Mouse (Mus musculus): ENCODE results near the gene Ugt1a9. TPM values are rescaled to one million over a fixed set of nuclear protein-coding genes. Genes with fewer than 3 reads are reported as not detected.

Ugt1a9 gene
- polyA plus RNA-seq, 1 experiment from 2014 or later, result not detected

GRCm38 (mm10) chr1:88205294-88205922 is 134.8 kb downstream of the Ugt1a9 start, which contains the start of gene Dnajb3:
Gene Dnajb3 (minus strand): TSS chr1:88205782.
- H3K27me3 ChIP-seq (replicated peaks), result 0 out of 2 replicates have a peak, but pooled peaks cover 3% of the 10 kb centered on the region
- H3K9me3 ChIP-seq, result no peaks in the 10 kb centered on the region
- H3K4me1 ChIP-seq, result peaks cover 5% of the 10 kb centered on the region; the same call in 1 of the 2 replicates
- peak within 1 kb of the TSS; percentile 79 for H3K4me2 ChIP-seq (replicated peaks)
- peak; percentile 99 for ATAC-seq (ENCODE audit: low FRiP score, low read depth)
- peak within 1 kb of the TSS; percentile 47 for H3K4me3 ChIP-seq
- no peaks in the 10 kb centered on the region for H3K36me3 ChIP-seq
- no peak within 1 kb of the TSS for H3K27ac ChIP-seq
- 5% methylated on average over 62 of the region's 62 CpGs for WGBS
- H3K9ac ChIP-seq, result peak within 1 kb of the TSS; percentile 76

- ATAC-seq (ENCODE audit: low FRiP score, low read depth), result no peak
- 76% methylated on average over 2 of the region's 2 CpGs for WGBS
- H3K4me1 ChIP-seq, result peaks cover 5% of the 10 kb centered on the region; the same call in 1 of the 2 replicates
- H3K9me3 ChIP-seq, result peaks cover 7% of the 10 kb centered on the region
- no peak overlapping the region for H3K4me2 ChIP-seq (replicated peaks)
- no peaks in the 10 kb centered on the region for H3K27me3 ChIP-seq (replicated peaks)
- no peak overlapping the region for H3K9ac ChIP-seq
- H3K4me3 ChIP-seq, result no peak overlapping the region
- H3K27ac ChIP-seq, result no peak overlapping the region
- H3K36me3 ChIP-seq, result no peaks in the 10 kb centered on the region
Observed at GRCm38 (mm10) chr1:88206843-88207479, 136.4 kb downstream of the Ugt1a9 start.

GRCm38 (mm10) chr1:88211812-88212211 is 141.2 kb downstream of the Ugt1a9 start, which contains the start of gene Ugt1a1:
Gene Ugt1a1 (plus strand): TSS chr1:88211959.
- H3K27me3 ChIP-seq (replicated peaks), result no peaks in the 10 kb centered on the region

GRCm38 (mm10) chr1:88212341-88213045 is 141.9 kb downstream of the Ugt1a9 start:
- Histone ChIP-seq H3K4me3 (no peak overlapping the region), H3K27ac (no peak overlapping the region), H3K4me2 (replicated peaks) (no peak overlapping the region), H3K4me1 (no peaks in the 10 kb centered on the region), H3K9me3 (peaks cover 58% of the 10 kb centered on the region), H3K36me3 (no peaks in the 10 kb centered on the region), H3K9ac (no peak overlapping the region), H3K27me3 (replicated peaks) (no peaks in the 10 kb centered on the region)
- 62% methylated on average over 8 of the region's 8 CpGs for WGBS
- no peak for ATAC-seq (ENCODE audit: low FRiP score, low read depth)

More at GRCm38 (mm10) chr1:88211812-88212211, 141.2 kb downstream of the Ugt1a9 start, which contains the start of gene Ugt1a1:
- H3K36me3 ChIP-seq, result no peaks in the 10 kb centered on the region
- ATAC-seq (ENCODE audit: low FRiP score, low read depth), result no peak
- H3K4me1 ChIP-seq, result no peaks in the 10 kb centered on the region
- WGBS, result 69% methylated on average over 8 of the region's 8 CpGs
- H3K9ac ChIP-seq, result no peak within 1 kb of the TSS
- no peak within 1 kb of the TSS for H3K4me3 ChIP-seq
- peaks cover 51% of the 10 kb centered on the region for H3K9me3 ChIP-seq
- no peak within 1 kb of the TSS for H3K27ac ChIP-seq
- H3K4me2 ChIP-seq (replicated peaks), result no peak within 1 kb of the TSS

GRCm38 (mm10) chr1:88213061-88213460 is 142.5 kb downstream of the Ugt1a9 start:
- H3K9me3 ChIP-seq, result peaks cover 60% of the 10 kb centered on the region
- H3K27me3 ChIP-seq (replicated peaks), result no peaks in the 10 kb centered on the region
- WGBS, result 80% methylated on average over 1 of the region's 1 CpGs
- ATAC-seq (ENCODE audit: low FRiP score, low read depth), result no peak
- H3K9ac ChIP-seq, result no peak overlapping the region
- H3K27ac ChIP-seq, result no peak overlapping the region
- no peak overlapping the region for H3K4me3 ChIP-seq
- no peak overlapping the region for H3K4me2 ChIP-seq (replicated peaks)
- no peaks in the 10 kb centered on the region for H3K4me1 ChIP-seq
- no peaks in the 10 kb centered on the region for H3K36me3 ChIP-seq

GRCm38 (mm10) chr1:88213766-88214461 is 143.3 kb downstream of the Ugt1a9 start:
- no peak overlapping the region for H3K9ac ChIP-seq
- H3K4me3 ChIP-seq, result no peak overlapping the region
- H3K4me1 ChIP-seq, result no peaks in the 10 kb centered on the region
- no peaks in the 10 kb centered on the region for H3K27me3 ChIP-seq (replicated peaks)
- no peak for ATAC-seq (ENCODE audit: low FRiP score, low read depth)
- peaks cover 60% of the 10 kb centered on the region for H3K9me3 ChIP-seq
- H3K27ac ChIP-seq, result no peak overlapping the region
- H3K36me3 ChIP-seq, result no peaks in the 10 kb centered on the region
- WGBS, result 85% methylated on average over 2 of the region's 2 CpGs
- H3K4me2 ChIP-seq (replicated peaks), result no peak overlapping the region

GRCm38 (mm10) chr1:88214462-88214952 is 143.9 kb downstream of the Ugt1a9 start:
- no peak overlapping the region for H3K27ac ChIP-seq
- no peak overlapping the region for H3K4me3 ChIP-seq
- H3K9me3 ChIP-seq, result peaks cover 60% of the 10 kb centered on the region
- no peaks in the 10 kb centered on the region for H3K36me3 ChIP-seq
- H3K27me3 ChIP-seq (replicated peaks), result no peaks in the 10 kb centered on the region
- WGBS, result 83% methylated on average over 2 of the region's 2 CpGs
- no peaks in the 10 kb centered on the region for H3K4me1 ChIP-seq
- ATAC-seq (ENCODE audit: low FRiP score, low read depth), result no peak
- H3K9ac ChIP-seq, result no peak overlapping the region
- H3K4me2 ChIP-seq (replicated peaks), result no peak overlapping the region

- H3K9ac ChIP-seq, result no peak overlapping the region
- no peaks in the 10 kb centered on the region for H3K36me3 ChIP-seq
- peaks cover 60% of the 10 kb centered on the region for H3K9me3 ChIP-seq
- H3K27me3 ChIP-seq (replicated peaks), result no peaks in the 10 kb centered on the region
- no peak overlapping the region for H3K27ac ChIP-seq
- no peaks in the 10 kb centered on the region for H3K4me1 ChIP-seq
- ATAC-seq (ENCODE audit: low FRiP score, low read depth), result no peak
- H3K4me3 ChIP-seq, result no peak overlapping the region
- no peak overlapping the region for H3K4me2 ChIP-seq (replicated peaks)
- 71% methylated on average over 10 of the region's 10 CpGs for WGBS
Observed at GRCm38 (mm10) chr1:88215466-88216380, 145.1 kb downstream of the Ugt1a9 start.

- H3K4me3 ChIP-seq, result no peak overlapping the region
- no peak overlapping the region for H3K4me2 ChIP-seq (replicated peaks)
- no peak overlapping the region for H3K9ac ChIP-seq
- no peaks in the 10 kb centered on the region for H3K4me1 ChIP-seq
- WGBS, result 59% methylated on average over 2 of the region's 2 CpGs
- no peaks in the 10 kb centered on the region for H3K27me3 ChIP-seq (replicated peaks)
- no peak for ATAC-seq (ENCODE audit: low FRiP score, low read depth)
- no peak overlapping the region for H3K27ac ChIP-seq
- no peaks in the 10 kb centered on the region for H3K36me3 ChIP-seq
- peaks cover 57% of the 10 kb centered on the region for H3K9me3 ChIP-seq
Observed at GRCm38 (mm10) chr1:88216551-88216950, 146.0 kb downstream of the Ugt1a9 start.

- no peak overlapping the region for H3K9ac ChIP-seq
- 62% methylated on average over 2 of the region's 2 CpGs for WGBS
- no peak overlapping the region for H3K4me2 ChIP-seq (replicated peaks)
- H3K9me3 ChIP-seq, result peaks cover 53% of the 10 kb centered on the region
- ATAC-seq (ENCODE audit: low FRiP score, low read depth), result no peak
- no peaks in the 10 kb centered on the region for H3K27me3 ChIP-seq (replicated peaks)
- H3K4me3 ChIP-seq, result no peak overlapping the region
- no peaks in the 10 kb centered on the region for H3K36me3 ChIP-seq
- no peak overlapping the region for H3K27ac ChIP-seq
- H3K4me1 ChIP-seq, result no peaks in the 10 kb centered on the region
Observed at GRCm38 (mm10) chr1:88217144-88217543, 146.5 kb downstream of the Ugt1a9 start.

- Histone ChIP-seq H3K36me3 (no peaks in the 10 kb centered on the region), H3K4me2 (replicated peaks) (no peak overlapping the region), H3K9me3 (peaks cover 50% of the 10 kb centered on the region), H3K4me3 (no peak overlapping the region), H3K9ac (no peak overlapping the region), H3K27me3 (replicated peaks) (no peaks in the 10 kb centered on the region), H3K4me1 (no peaks in the 10 kb centered on the region), H3K27ac (no peak overlapping the region)
- ATAC-seq (ENCODE audit: low FRiP score, low read depth), result no peak
- WGBS, result 43% methylated on average over 3 of the region's 3 CpGs
Observed at GRCm38 (mm10) chr1:88217576-88217975, 147.0 kb downstream of the Ugt1a9 start.
